Mouse (Mus musculus) gastrocnemius, adult 18-20 months (tissue): ENCODE measurements around the gene Pnpo. TPM values are rescaled to one million over a fixed set of nuclear protein-coding genes. Genes with fewer than 3 reads are reported as not detected.

Experiments used
- DNase-seq: peaks from one replicate; pipeline ENCODE4 v3.0.0; 2021; ENCODE audit warnings: low spot score
- total RNA-seq, 2 experiments: library from RNA; stranded (reverse); gene quantifications; 2 replicates each; pipeline ENCODE4 v1.2.3; 2021

Pnpo gene
- total RNA-seq, 2 experiments from 2014 or later = 7.6 to 9.0 TPM

- peak; percentile 61 for DNase-seq
These were observed 6.0 kb downstream of the Pnpo start for GRCm38 (mm10) chr11:96937549-96938425.

DNA sequence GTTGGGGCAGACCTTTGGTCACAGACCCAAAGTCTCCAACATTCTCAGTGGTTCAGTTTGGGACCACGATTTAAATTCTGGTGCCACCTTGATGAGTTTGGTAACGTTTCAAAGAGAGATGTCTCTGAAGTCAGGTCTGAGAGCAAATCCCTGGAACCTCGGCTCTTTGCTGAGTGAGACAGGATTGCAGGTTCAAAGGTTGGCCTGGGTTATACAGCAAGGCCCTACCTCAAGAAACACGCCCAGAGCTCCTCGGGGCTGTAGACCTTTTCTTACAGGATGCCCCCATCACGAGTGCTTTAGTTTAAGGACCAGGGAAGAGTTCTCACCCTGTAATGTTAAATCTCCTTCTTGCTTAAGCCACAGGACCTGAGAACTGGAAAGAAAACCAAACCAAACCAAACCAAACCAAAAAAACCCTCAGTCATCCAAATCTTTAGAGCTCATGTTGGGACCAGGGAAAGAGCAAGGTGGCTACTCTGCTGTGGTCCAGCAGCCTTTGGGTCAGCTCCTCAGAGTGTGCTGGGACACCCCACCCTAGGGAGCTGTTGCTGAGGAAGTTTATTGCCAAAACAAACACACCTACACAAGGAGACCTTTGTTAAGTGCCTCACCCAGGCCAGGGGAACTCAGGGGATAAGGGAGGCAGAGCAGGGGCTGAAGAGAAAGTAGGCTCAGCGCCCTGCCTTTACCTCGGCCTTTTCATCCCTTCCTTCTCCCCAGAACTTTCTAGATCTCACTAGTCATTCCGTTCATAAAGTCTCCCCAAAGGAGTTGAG is 7.7 kb downstream of the Pnpo start:
- no peak for DNase-seq

DNA sequence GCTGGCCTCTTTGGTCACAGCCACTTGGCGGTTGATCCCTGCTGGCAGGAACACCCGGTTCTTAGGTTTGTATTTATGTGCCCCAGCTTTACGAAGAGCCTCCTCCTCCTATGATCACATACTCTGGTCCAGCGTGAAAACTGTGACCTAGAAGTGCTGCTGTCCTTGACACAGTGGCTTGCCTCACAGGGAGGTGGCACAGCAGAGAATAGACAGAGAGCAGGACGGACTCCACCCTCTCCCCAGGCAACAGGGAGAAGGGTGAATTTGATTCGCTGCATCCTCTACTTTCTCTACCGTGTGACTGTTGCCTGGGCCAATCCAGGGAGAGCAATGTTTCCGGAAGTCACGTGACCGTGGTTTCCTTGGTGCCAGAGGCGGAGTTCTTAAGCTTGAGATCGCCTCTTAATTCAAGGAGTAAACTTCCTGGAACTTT is 8.8 kb downstream of the Pnpo start:
- DNase-seq = peak; percentile 51

- DNase-seq = no peak
These were observed 10.1 kb downstream of the Pnpo start for GRCm38 (mm10) chr11:96933562-96934276.

- no peak for DNase-seq
These were observed 12.3 kb downstream of the Pnpo start for GRCm38 (mm10) chr11:96931327-96932062.

GRCm38 (mm10) chr11:96929766-96930331 is 13.9 kb downstream of the Pnpo start:
- DNase-seq = no peak

DNA sequence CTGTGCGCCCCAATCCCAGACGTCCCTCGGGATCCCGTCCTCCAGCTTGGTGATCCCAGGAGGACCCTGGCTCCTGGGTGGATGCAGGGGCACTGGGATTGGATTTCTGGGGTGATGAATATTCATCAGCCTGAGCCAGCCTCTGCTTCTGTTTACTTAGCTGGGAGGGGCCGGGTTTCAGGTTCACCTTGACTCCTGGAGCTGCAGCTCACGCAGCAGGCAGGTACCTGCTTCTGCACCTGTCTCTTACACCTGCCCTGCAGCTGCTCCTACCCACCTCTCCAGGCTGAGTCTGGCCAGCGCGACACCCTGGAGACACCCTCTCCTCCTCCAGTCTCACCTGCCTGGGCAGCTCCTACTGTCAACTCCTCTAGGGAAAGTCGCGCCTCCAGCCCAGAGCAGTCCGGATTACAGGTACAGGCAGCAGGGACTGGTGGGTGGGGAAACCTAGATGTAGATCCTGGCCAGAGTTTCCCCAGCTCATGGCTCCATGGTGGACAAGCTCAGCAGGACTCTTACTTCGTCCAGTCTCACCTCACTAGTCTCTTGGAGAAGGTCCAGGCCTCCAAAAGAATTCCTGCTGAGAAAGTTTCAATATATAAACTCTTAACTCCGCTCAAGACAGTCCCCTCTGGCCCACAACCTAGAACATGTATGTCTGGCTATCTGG is 14.6 kb downstream of the Pnpo start:
- no peak for DNase-seq

GRCm38 (mm10) chr11:96928691-96929090 is 15.1 kb downstream of the Pnpo start:
- DNase-seq = no peak

DNA sequence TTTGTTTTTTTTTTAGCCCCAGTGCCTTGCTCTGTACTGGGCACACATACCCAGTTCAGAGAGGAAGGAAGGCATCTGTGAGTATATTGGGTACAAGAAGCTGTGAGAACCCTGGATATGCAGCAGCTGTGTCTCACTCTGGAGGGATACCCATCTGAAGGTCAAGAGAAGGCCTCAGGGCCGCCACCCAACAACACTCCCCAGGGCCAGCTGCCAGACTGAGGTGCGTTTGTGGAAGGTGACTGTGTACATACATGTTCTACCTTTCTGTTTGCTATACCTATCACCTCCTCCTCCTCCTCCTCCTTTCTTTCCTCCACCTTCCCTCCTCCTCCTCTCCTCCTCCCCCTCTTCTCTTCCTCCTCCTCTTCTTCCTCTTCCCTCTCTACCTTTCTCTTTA is 15.7 kb downstream of the Pnpo start, which contains the start of gene Prr15l:
Prr15l (plus strand) TSS at position 17 of the 400 bp plus-strand sequence.
- no peak for DNase-seq

- no peak for DNase-seq
These were observed 17.2 kb downstream of the Pnpo start for GRCm38 (mm10) chr11:96926587-96926986.

- DNase-seq = no peak
These were observed 18.2 kb downstream of the Pnpo start for GRCm38 (mm10) chr11:96925469-96926148.

DNA sequence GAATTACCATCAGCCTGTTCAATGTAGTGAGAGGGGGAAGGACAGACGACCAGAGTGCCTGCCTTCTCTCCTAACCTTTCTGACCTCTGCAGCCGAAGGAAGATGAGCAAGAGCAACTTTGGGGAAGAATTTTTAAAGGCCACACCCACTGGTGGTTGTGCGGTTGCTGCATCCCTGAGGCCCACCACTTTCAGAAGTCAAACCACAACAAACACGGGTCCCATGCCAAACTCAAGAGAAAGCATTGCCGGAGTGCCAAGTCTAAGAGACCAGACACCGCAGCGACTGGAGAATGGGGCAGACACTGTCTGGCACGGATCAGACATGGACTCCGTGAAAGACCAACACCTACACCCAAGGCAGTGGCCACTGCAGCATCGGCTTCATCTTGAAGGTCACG is 18.9 kb downstream of the Pnpo start:
- no peak for DNase-seq

GRCm38 (mm10) chr11:96919003-96919402 is 24.8 kb downstream of the Pnpo start:
- DNase-seq = no peak

DNA sequence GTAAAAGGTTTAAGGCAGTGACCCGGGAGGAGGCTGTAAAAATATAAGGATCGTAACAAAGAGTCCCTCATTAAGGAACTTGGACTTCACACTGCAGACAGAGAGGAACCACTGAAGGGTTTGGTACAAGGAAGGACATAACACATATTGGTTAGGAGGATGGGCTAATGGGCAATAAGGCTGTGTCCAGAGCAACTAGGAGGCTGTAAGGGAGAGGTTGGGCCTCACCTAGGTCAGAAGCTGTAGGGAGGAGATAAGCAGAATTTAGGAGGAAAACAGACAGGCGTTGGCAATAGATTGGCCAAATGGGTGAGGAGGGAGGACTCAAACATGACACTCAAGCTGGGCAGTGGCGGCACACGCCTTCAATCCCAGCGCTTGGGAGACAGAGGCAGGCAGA is 26.4 kb downstream of the Pnpo start:
- DNase-seq = no peak

GRCm38 (mm10) chr11:96916885-96917396 is 26.8 kb downstream of the Pnpo start:
- no peak for DNase-seq

- DNase-seq = peak; percentile 99
These were observed 27.5 kb downstream of the Pnpo start, which contains the start of gene Cdk5rap3 for GRCm38 (mm10) chr11:96916044-96916884. Gene Cdk5rap3, minus strand, starts transcription at chr11:96916496.

- DNase-seq = no peak
These were observed 31.1 kb downstream of the Pnpo start for GRCm38 (mm10) chr11:96912682-96913081.

DNA sequence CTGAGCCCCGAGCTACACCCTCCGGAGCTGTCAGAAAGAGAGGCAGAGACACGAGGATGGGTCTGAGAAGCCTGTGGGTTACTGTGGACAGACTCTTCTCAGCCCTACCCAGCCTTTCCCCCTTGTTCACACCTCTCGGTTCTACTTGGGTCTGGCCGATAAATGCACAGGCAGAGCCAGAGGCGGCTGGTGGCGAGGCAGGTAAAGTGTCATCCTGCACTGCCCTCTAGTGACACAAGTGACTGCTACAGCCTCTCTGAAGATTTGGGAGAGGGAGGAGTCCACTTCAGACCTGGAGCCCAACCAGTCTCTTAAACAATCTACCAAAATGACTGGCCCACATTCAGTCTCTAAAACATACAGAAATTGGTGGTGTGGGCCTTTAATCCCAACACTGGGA is 33.8 kb downstream of the Pnpo start:
- DNase-seq = peak; percentile 80
